Comparison of ENCODE assay signal across 7 mouse cellular contexts in the genomic region with DNA sequence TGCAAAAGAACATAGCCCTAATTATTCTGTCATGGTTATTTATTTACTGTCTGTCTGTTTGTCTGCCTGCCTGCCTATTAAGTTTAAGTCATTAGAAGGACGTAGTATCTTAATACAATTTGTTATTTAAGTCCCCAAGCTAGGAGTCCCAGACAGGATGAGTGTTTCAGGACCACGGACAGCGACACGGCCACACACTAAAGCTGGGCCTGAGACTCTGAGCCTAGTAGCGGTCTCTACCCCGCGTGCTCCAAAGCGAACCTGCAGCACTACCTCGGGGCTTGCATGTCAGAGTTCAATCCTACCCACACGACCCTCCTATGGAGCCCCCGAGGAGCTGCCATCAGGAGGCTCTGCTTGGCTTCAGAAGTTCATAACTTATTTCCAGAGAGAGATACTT. TPM values are rescaled to one million over a fixed set of nuclear protein-coding genes. Genes with fewer than 3 reads are reported as not detected.
DNase-seq lines count a peak whose midpoint lies in the region; ATAC-seq and TF ChIP-seq lines count a peak whose summit lies in the region.

No protein-coding gene starts in this region.

- no peak for TF ChIP-seq CTCF in stomach, postnatal 0 days (IDR thresholded peaks at IDR 0.05; ENCODE audit: low read depth)

- H3K4me3 ChIP-seq in stomach, postnatal 0 days (ENCODE audit: low read depth, low read length): no peak overlapping the region

- no peaks in the 10 kb centered on the region for H3K36me3 ChIP-seq in stomach, postnatal 0 days (ENCODE audit: control insufficient read depth, insufficient read depth, low read length)

- peak; percentile 72 for DNase-seq in 416B (ENCODE audit: low read depth)
- peak; percentile 66 for DNase-seq in CD4-positive helper T cell, adult 2 months (ENCODE audit: low read depth, low spot score)
- peak; percentile 92 for DNase-seq in embryo, embryonic 10.5 days (ENCODE audit: low spot score)
- peak; percentile 94 for DNase-seq in kidney, postnatal 10 days
- peak; percentile 59 for DNase-seq in lung, postnatal 25 days (ENCODE audit: low spot score)
- peak; percentile 84 for DNase-seq in stomach, postnatal 0 days (ENCODE audit: low spot score)
- no peak for DNase-seq in cerebellum, adult 9-11 months

- H3K27ac ChIP-seq in stomach, postnatal 0 days (replicated peaks): no peak overlapping the region

- no peaks in the 10 kb centered on the region for H3K4me1 ChIP-seq in stomach, postnatal 0 days (replicated peaks; ENCODE audit: control insufficient read depth, insufficient read depth)

- TF ChIP-seq EP300 in stomach, postnatal 0 days (optimal IDR thresholded peaks at IDR 0.05): no peak

- ATAC-seq in stomach, postnatal 0 days (ENCODE audit: low FRiP score, low TSS enrichment): 0 out of 2 replicates have a peak, but pooled peaks have one; percentile 63

- H3K9ac ChIP-seq in stomach, postnatal 0 days (ENCODE audit: low read length): no peak overlapping the region

- 4% methylated on average over 11 of the region's 11 CpGs for WGBS in stomach, postnatal 0 days

- peaks cover 7% of the 10 kb centered on the region; the same call in 1 of the 2 replicates for H3K27me3 ChIP-seq in stomach, postnatal 0 days (ENCODE audit: control insufficient read depth, insufficient read depth, low read length)

- no peak overlapping the region for H3K4me2 ChIP-seq in stomach, postnatal 0 days (replicated peaks; ENCODE audit: low read depth)

- no peaks in the 10 kb centered on the region for H3K9me3 ChIP-seq in stomach, postnatal 0 days (ENCODE audit: control insufficient read depth, low read length)

RNA-seq across cellular contexts. Expression of gene Chga, which starts 4.2 kb away (rescaled TPM):
- polyA plus RNA-seq in stomach, postnatal 0 days (2015; fragmentation: Nextera tagmentation; extraction: Ambion mirVana): 28.9 and 33.2 TPM in 2 replicates
